Mouse (Mus musculus) myocyte (in vitro differentiated cells): ENCODE data around the gene Stab2. TPM values are rescaled to one million over a fixed set of nuclear protein-coding genes. Genes with fewer than 3 reads are reported as not detected.

Source experiments
- H3K27me3 ChIP-seq: one replicate; pipeline ENCODE4 v1.6.1; 2011; ENCODE audit not compliant: control insufficient read depth, insufficient read depth, insufficient read length
- H3K36me3 ChIP-seq: one replicate; pipeline ENCODE4 v1.6.1; 2011; ENCODE audit not compliant: control insufficient read depth, insufficient read depth
- H3K4me2 ChIP-seq: one replicate; pipeline ENCODE4 v1.6.1; 2011; ENCODE audit warnings: low read depth, control low read depth
- H3K4me3 ChIP-seq: one replicate; pipeline ENCODE4 v1.5.1; 2011; ENCODE audit warnings: mild to moderate bottlenecking, control low read depth, moderate library complexity
- H3K79me2 ChIP-seq: one replicate; pipeline ENCODE4 v1.6.1; 2011; ENCODE audit not compliant: control insufficient read depth, insufficient read depth
- H3ac ChIP-seq: one replicate; pipeline ENCODE4 v1.6.1; 2011; ENCODE audit not compliant: control insufficient read depth, insufficient read length
- CEBPB ChIP-seq: IDR thresholded peaks from 2 replicates; pipeline ENCODE4 v1.6.1; 2011; ENCODE audit warnings: mild to moderate bottlenecking, moderate library complexity; ENCODE audit not compliant: poor library complexity, insufficient read depth, severe bottlenecking
- E2F4 ChIP-seq: IDR thresholded peaks from one replicate; pipeline ENCODE4 v1.6.1; 2011; ENCODE audit warnings: mild to moderate bottlenecking, control low read depth, moderate library complexity; ENCODE audit not compliant: insufficient read depth
- MAX ChIP-seq: IDR thresholded peaks from one replicate; pipeline ENCODE4 v1.6.1; 2011; ENCODE audit warnings: low read depth, mild to moderate bottlenecking, control low read depth
- MYOD1 ChIP-seq, 3 experiments: IDR thresholded peaks; one replicate each; pipeline ENCODE4 v1.6.1; 2011; ENCODE audit warnings: control low read depth in 2 of 3, low read depth in 2 of 3, mild to moderate bottlenecking in 2 of 3, moderate library complexity in 1 of 3; ENCODE audit not compliant: insufficient read length in 2 of 3, control insufficient read depth in 1 of 3
- MYOG ChIP-seq, 3 experiments: IDR thresholded peaks; one replicate each; pipeline ENCODE4 v1.6.1; 2011; ENCODE audit warnings: control low read depth in 2 of 3, low read depth in 2 of 3, mild to moderate bottlenecking in 2 of 3; ENCODE audit not compliant: insufficient read length in 2 of 3, control insufficient read depth in 1 of 3, insufficient read depth in 1 of 3
- POLR2A ChIP-seq: IDR thresholded peaks from one replicate; pipeline ENCODE4 v1.6.1; 2011; ENCODE audit warnings: low read depth, mild to moderate bottlenecking, control low read depth, moderate library complexity; ENCODE audit not compliant: insufficient read length
- POLR2AphosphoS2 ChIP-seq: IDR thresholded peaks from one replicate; pipeline ENCODE4 v1.6.1; 2011; ENCODE audit warnings: low read depth, control low read depth; ENCODE audit not compliant: insufficient read length
- REST ChIP-seq: IDR thresholded peaks from one replicate; pipeline ENCODE4 v1.6.1; 2011; ENCODE audit warnings: mild to moderate bottlenecking, control low read depth, moderate library complexity; ENCODE audit not compliant: insufficient read depth, insufficient read length
- SRF ChIP-seq: IDR thresholded peaks from one replicate; pipeline ENCODE4 v1.6.1; 2011; ENCODE audit warnings: low read depth; ENCODE audit not compliant: control insufficient read depth, insufficient read length
- TCF12 ChIP-seq: IDR thresholded peaks from one replicate; pipeline ENCODE4 v1.6.1; 2011; ENCODE audit warnings: mild to moderate bottlenecking, control low read depth; ENCODE audit not compliant: poor library complexity, insufficient read depth, severe bottlenecking
- TCF3 ChIP-seq: IDR thresholded peaks from one replicate; pipeline ENCODE4 v1.6.1; 2011; ENCODE audit warnings: low read depth, control low read depth; ENCODE audit not compliant: insufficient read length
- USF1 ChIP-seq: IDR thresholded peaks from one replicate; pipeline ENCODE4 v1.6.1; 2011; ENCODE audit warnings: low read depth, mild to moderate bottlenecking, control low read depth, moderate library complexity
- polyA plus RNA-seq: library from polyadenylated mRNA; unstranded; fragments of >200 nt; fragmentation: generic; extraction: Trizol; gene quantifications from one replicate; pipeline ENCODE4 v1.2.1, GENCODE M21; 2012; ENCODE audit warnings: missing spikeins

Gene Stab2
- 0.17 TPM for polyA plus RNA-seq

GRCm38 (mm10) chr10:87007385-87008214 is at the start of gene Stab2:
Stab2 (minus strand) TSS chr10:87008025.
- TF ChIP-seq TCF12, result no peak
- TF ChIP-seq REST, result no peak
- no peak for TF ChIP-seq TCF3
- no peak for TF ChIP-seq E2F4
- TF ChIP-seq CEBPB, result no peak
- TF ChIP-seq MYOD1 (IDR thresholded peaks at IDR 0.05; ENCODE audit: control insufficient read depth in 1 of 3, insufficient read length in 2 of 3, low read depth in 2 of 3), result no peak
- TF ChIP-seq MAX, result no peak
- no peak for TF ChIP-seq SRF
- TF ChIP-seq POLR2A, result no peak
- no peak for TF ChIP-seq POLR2AphosphoS2
- TF ChIP-seq MYOG (IDR thresholded peaks at IDR 0.05; ENCODE audit: control insufficient read depth in 1 of 3, insufficient read depth in 1 of 3, insufficient read length in 2 of 3, low read depth in 2 of 3), result no peak
- no peak for TF ChIP-seq USF1
- Histone ChIP-seq H3K4me2 (no peak within 1 kb of the TSS), H3K4me3 (no peak within 1 kb of the TSS), H3K79me2 (no peaks in the 10 kb centered on the region), H3ac (no peak within 1 kb of the TSS), H3K36me3 (no peaks in the 10 kb centered on the region), H3K27me3 (no peaks in the 10 kb centered on the region)

- no peak overlapping the region for H3ac ChIP-seq
- H3K79me2 ChIP-seq, result no peaks in the 10 kb centered on the region
- no peaks in the 10 kb centered on the region for H3K27me3 ChIP-seq
- TF ChIP-seq POLR2A (no peak), USF1 (no peak), CEBPB (no peak), E2F4 (no peak), MAX (no peak), REST (no peak), SRF (no peak), TCF12 (no peak), POLR2AphosphoS2 (no peak), MYOD1 (IDR thresholded peaks at IDR 0.05; ENCODE audit: control insufficient read depth in 1 of 3, insufficient read length in 2 of 3, low read depth in 2 of 3) (no peak), MYOG (IDR thresholded peaks at IDR 0.05; ENCODE audit: control insufficient read depth in 1 of 3, insufficient read depth in 1 of 3, insufficient read length in 2 of 3, low read depth in 2 of 3) (no peak), TCF3 (no peak)
- H3K4me3 ChIP-seq, result no peak overlapping the region
- no peak overlapping the region for H3K4me2 ChIP-seq
- H3K36me3 ChIP-seq, result no peaks in the 10 kb centered on the region
These were observed 43.9 kb upstream of the Stab2 start for GRCm38 (mm10) chr10:87051714-87052113.

GRCm38 (mm10) chr10:87049179-87049578 is 41.4 kb upstream of the Stab2 start:
- Histone ChIP-seq H3ac (no peak overlapping the region), H3K4me2 (no peak overlapping the region), H3K36me3 (no peaks in the 10 kb centered on the region), H3K4me3 (no peak overlapping the region), H3K79me2 (no peaks in the 10 kb centered on the region), H3K27me3 (no peaks in the 10 kb centered on the region)
- TF ChIP-seq MYOD1 (IDR thresholded peaks at IDR 0.05; ENCODE audit: control insufficient read depth in 1 of 3, insufficient read length in 2 of 3, low read depth in 2 of 3), result no peak
- no peak for TF ChIP-seq TCF12
- no peak for TF ChIP-seq MYOG (IDR thresholded peaks at IDR 0.05; ENCODE audit: control insufficient read depth in 1 of 3, insufficient read depth in 1 of 3, insufficient read length in 2 of 3, low read depth in 2 of 3)
- TF ChIP-seq CEBPB, result no peak
- TF ChIP-seq POLR2A, result no peak
- TF ChIP-seq MAX, result no peak
- no peak for TF ChIP-seq E2F4
- no peak for TF ChIP-seq TCF3
- no peak for TF ChIP-seq SRF
- no peak for TF ChIP-seq USF1
- no peak for TF ChIP-seq REST
- TF ChIP-seq POLR2AphosphoS2, result no peak

GRCm38 (mm10) chr10:87046931-87047468 is 39.2 kb upstream of the Stab2 start:
- no peak overlapping the region for H3K4me2 ChIP-seq
- no peaks in the 10 kb centered on the region for H3K27me3 ChIP-seq
- H3K4me3 ChIP-seq, result no peak overlapping the region
- H3ac ChIP-seq, result no peak overlapping the region
- no peaks in the 10 kb centered on the region for H3K36me3 ChIP-seq
- no peaks in the 10 kb centered on the region for H3K79me2 ChIP-seq
- TF ChIP-seq POLR2A, result no peak
- no peak for TF ChIP-seq TCF3
- no peak for TF ChIP-seq TCF12
- no peak for TF ChIP-seq MYOD1 (IDR thresholded peaks at IDR 0.05; ENCODE audit: control insufficient read depth in 1 of 3, insufficient read length in 2 of 3, low read depth in 2 of 3)
- TF ChIP-seq POLR2AphosphoS2, result no peak
- TF ChIP-seq E2F4, result no peak
